8 mouse cellular contexts compared by ENCODE assay signal in genomic region chr11:87427273-87428050, GRCm38 (mm10). TPM values are rescaled to one million over a fixed set of nuclear protein-coding genes. Genes with fewer than 3 reads are reported as not detected.
DNase-seq lines count a peak whose midpoint lies in the region; ATAC-seq lines count a peak whose summit lies in the region.

No protein-coding gene starts in this region.

- ATAC-seq in kidney, embryonic 14.5 days (ENCODE audit: low FRiP score, low TSS enrichment): no peak
- peak; percentile 30 for ATAC-seq in granulocyte monocyte progenitor cell, adult 5-6 weeks (replicated peaks; ENCODE audit: poor library complexity, severe bottlenecking)
- no peak for ATAC-seq in midbrain, embryonic 12.5 days (ENCODE audit: low FRiP score, low read depth)

- H3K4me2 ChIP-seq in kidney, embryonic 14.5 days (replicated peaks; ENCODE audit: low read depth, low read length): no peak overlapping the region
- no peak overlapping the region for H3K4me2 ChIP-seq in midbrain, embryonic 12.5 days (replicated peaks)

- 0 out of 2 replicates have a peak overlapping the region, but pooled peaks have one; percentile 18 for H3K27ac ChIP-seq in kidney, embryonic 14.5 days (ENCODE audit: low read depth, low read length)
- H3K27ac ChIP-seq in midbrain, embryonic 12.5 days (replicated peaks): peak overlapping the region; percentile 74

- H3K27me3 ChIP-seq in kidney, embryonic 14.5 days (ENCODE audit: control insufficient read depth, insufficient read depth, low read length): no peaks in the 10 kb centered on the region
- no peaks in the 10 kb centered on the region for H3K27me3 ChIP-seq in midbrain, embryonic 12.5 days

- DNase-seq in kidney, adult 8-10 months: no peak
- DNase-seq in MN1 (ENCODE audit: low spot score): peak; percentile 45
- no peak for DNase-seq in spleen, adult 12 weeks (ENCODE audit: low spot score)
- no peak for DNase-seq in right cerebral cortex, postnatal 10 days (ENCODE audit: low spot score in 2 of 2)
- no peak for DNase-seq in gastrocnemius, postnatal 10 days

- H3K4me3 ChIP-seq in kidney, embryonic 14.5 days (ENCODE audit: low read length): no peak overlapping the region
- H3K4me3 ChIP-seq in midbrain, embryonic 12.5 days: no peak overlapping the region

- H3K9me3 ChIP-seq in kidney, embryonic 14.5 days (ENCODE audit: control insufficient read depth, low read length): no peaks in the 10 kb centered on the region
- H3K9me3 ChIP-seq in midbrain, embryonic 12.5 days: no peaks in the 10 kb centered on the region

- no peak overlapping the region for H3K9ac ChIP-seq in kidney, embryonic 14.5 days (ENCODE audit: low read depth, low read length)
- no peak overlapping the region for H3K9ac ChIP-seq in midbrain, embryonic 12.5 days (replicated peaks)

- 44% methylated on average over 1 of the region's 1 CpGs for WGBS in kidney, embryonic 14.5 days
- 78% methylated on average over 1 of the region's 1 CpGs for WGBS in midbrain, embryonic 12.5 days

- no peaks in the 10 kb centered on the region for H3K4me1 ChIP-seq in kidney, embryonic 14.5 days (ENCODE audit: control insufficient read depth, insufficient read depth, low read length)
- H3K4me1 ChIP-seq in midbrain, embryonic 12.5 days: peaks cover 5% of the 10 kb centered on the region; the same call in 1 of the 2 replicates

- H3K36me3 ChIP-seq in kidney, embryonic 14.5 days (ENCODE audit: control insufficient read depth, insufficient read depth, low read length): no peaks in the 10 kb centered on the region
- H3K36me3 ChIP-seq in midbrain, embryonic 12.5 days: no peaks in the 10 kb centered on the region

RNA-seq across cellular contexts. Expression of gene Tex14, which starts 22.6 kb away (rescaled TPM):
- polyA plus RNA-seq in kidney, embryonic 14.5 days (2014; fragmentation: Nextera tagmentation; extraction: Ambion mirVana): 0.27 and 0.71 TPM in 2 replicates
- total RNA-seq in granulocyte monocyte progenitor cell, adult 5-6 weeks (2014; fragmentation: Nextera tagmentation): not detected in 2 replicates
- total RNA-seq in granulocyte monocyte progenitor cell, adult 5-6 weeks (2017): not detected in 2 replicates
- 0.60 TPM in 1 of 2 replicates, not detected in the other for polyA plus RNA-seq in midbrain, embryonic 12.5 days (2016; fragmentation: Nextera tagmentation; extraction: Ambion mirVana)
- total RNA-seq in gastrocnemius, postnatal 10 days (2021): 1 to 10 TPM in 1 of 2 experiments, under 1 TPM in 1; 0.45 to 1.4 TPM

RNA-seq across cellular contexts. Expression of gene Rad51c, which starts 22.7 kb away (rescaled TPM):
- 7.4 and 8.2 TPM in 2 replicates for polyA plus RNA-seq in kidney, embryonic 14.5 days (2014; fragmentation: Nextera tagmentation; extraction: Ambion mirVana)
- total RNA-seq in granulocyte monocyte progenitor cell, adult 5-6 weeks (2014; fragmentation: Nextera tagmentation): 1.8 and 6.5 TPM in 2 replicates
- 6.3 and 7.8 TPM in 2 replicates for total RNA-seq in granulocyte monocyte progenitor cell, adult 5-6 weeks (2017)
- polyA plus RNA-seq in midbrain, embryonic 12.5 days (2016; fragmentation: Nextera tagmentation; extraction: Ambion mirVana): 9.8 and 12.0 TPM in 2 replicates
- 1 to 10 TPM; 1.5 to 1.7 TPM for total RNA-seq in gastrocnemius, postnatal 10 days (2021)
